Mouse (Mus musculus): ENCODE results near the gene Dnajc16.

DNA sequence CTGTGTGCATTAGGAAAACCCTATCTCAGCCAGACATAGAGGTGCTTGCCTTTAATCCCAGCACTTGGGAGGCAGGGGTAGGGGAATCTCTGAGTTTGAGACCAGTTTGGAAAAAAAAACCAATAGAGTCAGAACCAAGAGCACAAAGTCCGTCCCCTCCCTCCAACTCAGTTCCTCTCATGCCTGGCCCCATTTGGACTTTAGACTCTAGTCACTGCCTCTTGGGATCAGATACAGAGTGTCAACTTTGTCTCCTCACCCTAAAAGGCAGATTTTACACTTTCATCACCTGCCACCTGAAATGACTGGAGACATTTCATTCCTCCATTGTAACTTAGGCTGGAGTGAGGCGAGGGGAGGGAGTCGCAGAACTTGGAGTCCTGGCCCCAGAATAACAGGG, 61.5 kb downstream of the Dnajc16 start:
- TF ChIP-seq POLR2A (IDR thresholded peaks at IDR 0.05; ENCODE audit: control insufficient read depth, low read depth, low read length) (no peak), CTCF (IDR thresholded peaks at IDR 0.05; ENCODE audit: control insufficient read depth, insufficient read depth, insufficient replicate concordance, low read depth, low read length) (no peak)
